Mouse (Mus musculus) embryonic fibroblast, embryonic 13.5 days (primary cell): ENCODE results near the gene Itgav.

ENCODE experiments used
- CTCF ChIP-seq: IDR thresholded peaks from 2 replicates; pipeline ENCODE4 v1.5.1; 2011; ENCODE audit warnings: mild to moderate bottlenecking, control low read depth, low read length, moderate library complexity, borderline replicate concordance; ENCODE audit not compliant: insufficient read depth
- POLR2A ChIP-seq: IDR thresholded peaks from 2 replicates; pipeline ENCODE4 v1.6.1; 2011; ENCODE audit warnings: low read depth, mild to moderate bottlenecking, control low read depth, low read length, moderate library complexity

DNA sequence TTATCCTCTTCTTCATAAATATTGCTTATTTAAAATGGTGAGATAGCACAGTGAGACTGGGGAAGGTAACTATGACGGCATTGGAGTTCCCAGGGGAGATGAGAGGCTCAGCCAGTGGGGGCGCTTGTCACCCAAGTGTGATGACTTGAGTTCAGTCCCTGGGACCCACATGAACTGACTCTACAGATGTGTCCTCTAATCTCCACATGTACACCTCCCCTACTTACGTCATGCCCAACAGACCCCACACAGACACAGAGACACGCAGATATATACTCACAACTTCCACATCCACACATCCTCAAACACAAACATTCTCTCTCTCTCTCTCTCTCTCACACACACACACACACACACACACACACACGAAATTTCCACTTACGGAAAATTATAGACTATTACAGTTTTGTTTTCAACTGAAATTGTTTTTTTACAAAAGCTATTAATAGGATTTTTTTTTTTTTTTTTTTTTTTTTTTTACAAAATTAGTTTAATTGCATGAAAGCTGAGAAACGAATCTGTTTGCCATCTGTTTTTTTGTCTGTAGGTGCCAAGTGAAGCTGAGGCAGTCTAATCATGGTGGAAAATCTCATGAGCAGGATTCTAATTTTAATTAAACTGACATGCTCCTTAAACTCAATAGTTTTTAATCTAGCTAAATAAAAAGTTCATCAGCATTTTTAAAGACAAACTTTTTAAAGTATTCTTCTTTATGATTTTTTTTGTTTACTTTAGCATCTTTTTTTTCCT, 38.1 kb downstream of the Itgav start:
- TF ChIP-seq POLR2A (no peak), CTCF (no peak)
